Mouse (Mus musculus) olfactory bulb, adult 2 months (tissue): ENCODE results near the gene Zfp964.

Experiments
- CTCF ChIP-seq: fragments of 200-500 bp; IDR thresholded peaks from 2 replicates; pipeline ENCODE4 v1.5.1; 2012; ENCODE audit warnings: low read depth, mild to moderate bottlenecking, low read length, moderate library complexity; ENCODE audit not compliant: insufficient read depth
- POLR2A ChIP-seq: fragments of 200-500 bp; IDR thresholded peaks from 2 replicates; pipeline ENCODE4 v1.6.1; 2012; ENCODE audit warnings: mild to moderate bottlenecking, low read depth, low read length, moderate library complexity; ENCODE audit not compliant: insufficient read depth

- TF ChIP-seq CTCF, result no peak
- TF ChIP-seq POLR2A, result no peak
These were observed 39.6 kb upstream of the Zfp964 start for GRCm38 (mm10) chr8:69614687-69615086.
